Mouse (Mus musculus) embryonic stem cell, embryonic (primary cell): ENCODE results near the gene Rrad.

Experiments used
- CTCF ChIA-PET, 4 experiments: fragments of 300-600 bp in 2 of 4; fragments of 350-600 bp in 2 of 4; sonication (Branson Sonifier 250); formaldehyde crosslinking; loops; one replicate each; lab custom pipeline; 2022; ENCODE audit warnings: inconsistent platforms in 2 of 4; lab: Charles Lee
- POLR2A ChIA-PET, 4 experiments: fragments of 300-600 bp in 2 of 4; fragments of 350-600 bp in 2 of 4; sonication (Branson Sonifier 250); formaldehyde crosslinking; loops; one replicate each; lab custom pipeline; 2022; ENCODE audit warnings: antibody characterized with exemption in 4 of 4, inconsistent platforms in 1 of 4; lab: Charles Lee

Rrad gene

DNA sequence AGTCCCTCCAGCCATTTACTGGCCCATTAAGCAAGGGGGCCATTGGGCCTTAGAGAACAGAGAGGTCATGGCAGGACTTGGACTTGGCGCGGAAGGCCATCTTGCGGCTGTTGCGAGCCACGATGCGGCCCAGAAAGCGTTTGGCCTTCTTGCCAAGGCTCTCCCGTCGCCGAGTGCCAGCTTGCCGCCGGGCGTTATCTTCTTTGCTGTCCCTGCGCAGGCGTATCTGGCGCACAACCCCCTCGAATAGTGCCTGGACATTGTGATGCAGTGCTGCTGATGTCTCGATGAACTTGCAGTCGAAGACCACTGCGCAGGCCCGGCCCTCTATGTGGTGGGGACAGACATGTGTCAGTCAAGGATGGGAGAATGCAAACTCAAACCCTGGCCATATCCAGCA is 2.7 kb downstream of the Rrad start:
- POLR2A ChIA-PET = no interaction called here
- CTCF ChIA-PET = no interaction called here

GRCm38 (mm10) chr8:104627065-104627740 is 3.9 kb downstream of the Rrad start:
- CTCF ChIA-PET = interaction anchor here in 3 of 4 experiments (0.6 to 0.9 kb wide), 5 partner anchors 24 to 771 kb away, joined by 3 to 9 read pairs (median 4); no protein-coding TSS in a partner anchor
- POLR2A ChIA-PET = interaction anchor here in 1 of 4 experiments (0.5 to 0.7 kb wide), 3 partner anchors 8 to 202 kb away, joined by 3 to 4 read pairs (median 3); no protein-coding TSS in a partner anchor

DNA sequence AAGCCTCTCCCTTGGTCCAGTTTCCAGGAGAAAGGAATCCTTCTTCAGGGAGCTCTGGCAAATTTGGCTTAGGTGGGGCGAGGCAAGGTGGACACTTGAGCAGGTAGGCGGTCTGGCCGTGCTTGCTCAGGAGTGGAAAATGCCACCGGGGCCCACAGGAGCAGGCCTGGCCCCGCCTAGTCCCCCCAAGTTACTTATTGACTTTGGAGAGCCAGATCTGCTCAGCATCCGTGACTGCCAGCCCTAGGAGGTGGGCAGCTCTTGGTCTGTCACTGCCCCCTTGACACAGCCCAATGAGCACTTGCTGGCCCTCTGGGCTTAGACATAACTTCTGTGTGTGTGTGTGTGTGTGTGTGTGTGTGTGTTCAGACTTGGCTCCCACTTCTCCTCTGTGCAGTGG is 7.0 kb downstream of the Rrad start, which contains the start of gene Cdh16:
TSS of gene Cdh16 (minus strand) at position 236 of the 400 bp plus-strand sequence.
- CTCF ChIA-PET = interaction anchor here in 2 of 4 experiments (0.7 to 1.0 kb wide), 2 partner anchors 21 to 280 kb away, joined by 4 to 5 read pairs; no protein-coding TSS in a partner anchor
- POLR2A ChIA-PET = interaction anchor here in 2 of 4 experiments (0.6 to 0.9 kb wide), 3 partner anchors 18 to 664 kb away, joined by 3 to 6 read pairs (median 5); no protein-coding TSS in a partner anchor

GRCm38 (mm10) chr8:104620765-104621164 is 10.4 kb downstream of the Rrad start:
- CTCF ChIA-PET = interaction anchor here in 1 of 4 experiments (0.6 to 1.3 kb wide), 2 partner anchors 18 to 35 kb away, joined by 3 read pairs; no protein-coding TSS in a partner anchor
- POLR2A ChIA-PET = no interaction called here

GRCm38 (mm10) chr8:104613119-104613518 is 18.0 kb downstream of the Rrad start:
- ChIA-PET CTCF (interaction anchor here in 2 of 4 experiments (0.6 to 1.2 kb wide), 2 partner anchors 11 kb away, joined by 3 read pairs; no protein-coding TSS in a partner anchor), POLR2A (no interaction called here)

- CTCF ChIA-PET = interaction anchor here in 3 of 4 experiments (0.6 to 1.3 kb wide), 3 partner anchors 9 to 510 kb away, joined by 3 to 7 read pairs (median 4); no protein-coding TSS in a partner anchor
- POLR2A ChIA-PET = interaction anchor here in 1 of 4 experiments (1.1 kb wide), 1 partner anchor 8 kb away, joined by 3 read pairs; no protein-coding TSS in a partner anchor
Observed at GRCm38 (mm10) chr8:104611613-104612012, 19.5 kb downstream of the Rrad start.

DNA sequence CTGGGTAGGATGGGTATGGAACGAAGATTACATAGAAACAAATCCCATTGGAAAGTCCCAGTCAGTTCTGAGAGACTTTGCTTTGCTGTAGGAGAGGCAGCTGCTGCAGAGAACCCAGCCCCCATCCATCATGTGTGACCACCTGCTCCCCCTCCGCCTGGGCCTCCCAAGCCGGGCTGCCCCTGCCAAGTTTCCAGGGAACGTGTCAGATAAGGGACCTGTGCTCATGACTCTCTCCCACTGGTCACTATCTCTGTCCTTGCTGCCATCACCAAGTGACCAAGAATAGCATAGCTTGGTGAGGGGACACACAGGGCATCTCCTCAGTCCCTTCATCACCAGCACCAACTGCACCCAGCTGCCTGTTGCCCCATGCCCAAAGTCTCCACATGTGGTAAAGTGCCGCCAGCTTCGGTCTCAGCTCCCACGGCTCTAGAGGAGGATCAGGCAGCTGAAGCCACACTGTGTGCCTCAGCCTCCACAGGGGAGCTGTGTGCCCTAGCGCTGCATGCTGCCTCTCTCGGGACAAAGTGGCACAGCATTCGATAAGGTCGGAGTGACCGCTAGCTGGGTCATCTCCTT is 20.9 kb downstream of the Rrad start:
- ChIA-PET CTCF (interaction anchor here in 2 of 4 experiments (0.6 to 1.0 kb wide), 4 partner anchors 33 to 703 kb away, joined by 3 to 8 read pairs (median 4); no protein-coding TSS in a partner anchor), POLR2A (interaction anchor here in 1 of 4 experiments (1.2 kb wide), 1 partner anchor 8 kb away, joined by 3 read pairs; no protein-coding TSS in a partner anchor)

GRCm38 (mm10) chr8:104609222-104609621 is 21.9 kb downstream of the Rrad start:
- ChIA-PET POLR2A (interaction anchor here in 1 of 4 experiments (1.2 kb wide), 1 partner anchor 9 kb away, joined by 3 read pairs; no protein-coding TSS in a partner anchor), CTCF (interaction anchor here in 1 of 4 experiments (0.6 kb wide), 2 partner anchors 11 to 227 kb away, joined by 3 to 4 read pairs; no protein-coding TSS in a partner anchor)

GRCm38 (mm10) chr8:104607944-104608343 is 23.2 kb downstream of the Rrad start:
- ChIA-PET POLR2A (interaction anchor here in 1 of 4 experiments (0.8 kb wide), 1 partner anchor 24 kb away, joined by 3 read pairs; no protein-coding TSS in a partner anchor), CTCF (no interaction called here)

DNA sequence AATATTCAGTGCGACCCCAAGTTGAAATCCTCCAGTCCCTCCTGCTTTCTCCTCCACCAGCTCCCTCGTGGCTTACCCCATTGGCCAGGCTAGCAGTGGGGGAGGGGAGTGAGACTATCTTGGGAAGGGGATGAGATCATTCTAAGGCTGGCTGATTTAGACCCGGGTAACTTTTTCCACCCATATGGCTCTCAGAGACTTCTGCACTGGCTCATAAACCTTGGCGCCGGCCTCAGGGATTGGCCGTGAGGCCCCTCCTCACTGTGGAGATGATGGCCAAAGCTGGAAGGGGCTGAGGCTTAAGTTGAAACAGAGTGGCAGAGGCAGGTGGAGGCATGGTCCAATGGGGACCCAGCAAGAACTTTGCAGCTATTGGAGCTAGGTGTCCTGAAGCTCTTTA is 24.8 kb downstream of the Rrad start:
- ChIA-PET CTCF (no interaction called here), POLR2A (interaction anchor here in 1 of 4 experiments (0.6 kb wide), 1 partner anchor 17 kb away, joined by 5 read pairs; no protein-coding TSS in a partner anchor)

GRCm38 (mm10) chr8:104603245-104603593 is 27.9 kb downstream of the Rrad start:
- ChIA-PET POLR2A (interaction anchor here in 3 of 4 experiments (0.5 to 3.2 kb wide), 17 partner anchors 8 to 690 kb away, joined by 3 to 36 read pairs (median 3); partner anchors contain the start of genes Pdp2 (in 3 of the 3), Cdh16 (in 1 of the 3), Cklf (in 1 of the 3) and D230025D16Rik (in 1 of the 3)), CTCF (interaction anchor here (0.6 to 3.7 kb wide), 84 partner anchors 8 to 771 kb away, joined by 3 to 39 read pairs (median 4); partner anchors contain the start of genes Pdp2 (in 4 of the 4), Car7 (in 2 of the 4), Ciao2b (in 2 of the 4) and Nae1 (in 2 of the 4))

DNA sequence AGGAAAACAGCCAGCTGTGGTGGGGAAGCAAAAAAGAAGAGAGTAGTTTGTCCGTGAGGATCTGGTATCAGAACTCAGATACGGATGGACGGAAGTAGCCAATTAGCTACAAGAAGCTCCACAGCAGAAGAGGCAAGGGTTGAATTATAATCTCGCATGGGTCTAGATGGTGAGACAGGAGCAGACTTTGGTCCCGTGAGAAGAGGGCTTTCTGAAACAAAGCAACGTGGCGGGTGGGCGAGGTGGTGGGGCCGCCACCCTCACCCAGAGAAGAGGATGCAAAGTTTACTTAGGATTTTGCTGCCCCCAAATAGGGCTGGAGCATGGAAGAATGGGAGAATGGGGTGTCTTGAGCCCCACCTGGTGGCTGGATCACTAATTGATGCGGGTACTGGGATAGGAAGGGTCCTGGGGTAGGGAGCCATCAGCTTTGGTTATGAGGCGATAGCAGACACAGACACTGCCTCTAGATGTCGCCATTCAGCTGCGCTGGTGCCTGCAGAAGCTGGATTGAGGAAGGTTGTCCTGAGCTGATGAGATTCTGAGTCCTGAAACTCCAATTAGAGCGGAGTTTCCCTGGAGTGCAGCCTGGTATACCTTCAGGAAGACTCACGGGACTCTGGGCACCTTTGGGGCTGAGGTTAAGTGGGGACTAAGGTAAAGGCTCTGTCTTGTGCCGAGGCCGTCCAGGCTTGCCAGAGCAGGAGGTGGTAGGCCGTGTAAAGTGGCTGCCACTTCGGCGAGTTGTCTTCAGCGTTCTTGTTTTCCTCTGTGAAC is 28.5 kb downstream of the Rrad start:
- CTCF ChIA-PET = interaction anchor here (0.6 to 3.7 kb wide), 93 partner anchors 9 to 810 kb away, joined by 3 to 39 read pairs (median 4); partner anchors contain the start of genes Pdp2 (in 4 of the 4), Car7 (in 2 of the 4), Ciao2b (in 2 of the 4) and Nae1 (in 2 of the 4)
- POLR2A ChIA-PET = interaction anchor here (0.6 to 3.2 kb wide), 23 partner anchors 9 to 690 kb away, joined by 3 to 36 read pairs (median 4); partner anchors contain the start of genes Pdp2 (in 4 of the 4), 4931428F04Rik (in 1 of the 4), Cklf (in 1 of the 4) and D230025D16Rik (in 1 of the 4)

GRCm38 (mm10) chr8:104601941-104602371 is 29.2 kb downstream of the Rrad start:
- CTCF ChIA-PET = interaction anchor here (0.6 to 3.7 kb wide), 36 partner anchors 10 to 810 kb away, joined by 3 to 39 read pairs (median 5); partner anchors contain the start of genes Pdp2 (in 4 of the 4), Car7 (in 2 of the 4), Nae1 (in 2 of the 4) and 4931428F04Rik (in 1 of the 4)
- POLR2A ChIA-PET = interaction anchor here (0.6 to 3.2 kb wide), 18 partner anchors 9 to 691 kb away, joined by 3 to 36 read pairs (median 4); partner anchors contain the start of genes Pdp2 (in 4 of the 4), 4931428F04Rik (in 1 of the 4), Cklf (in 1 of the 4) and D230025D16Rik (in 1 of the 4)

- CTCF ChIA-PET = interaction anchor here in 3 of 4 experiments (0.5 to 3.7 kb wide), 13 partner anchors 9 to 747 kb away, joined by 3 to 39 read pairs (median 10); partner anchors contain the start of gene Pdp2 (in 3 of the 3)
- POLR2A ChIA-PET = interaction anchor here (0.7 to 3.2 kb wide), 10 partner anchors 9 to 688 kb away, joined by 3 to 36 read pairs (median 4); partner anchors contain the start of genes Pdp2 (in 4 of the 4) and 4931428F04Rik (in 1 of the 4)
Observed at GRCm38 (mm10) chr8:104601386-104601785, 29.7 kb downstream of the Rrad start.

GRCm38 (mm10) chr8:104598496-104598895 is 32.6 kb downstream of the Rrad start:
- CTCF ChIA-PET = interaction anchor here in 1 of 4 experiments (0.5 to 2.1 kb wide), 2 partner anchors 28 to 348 kb away, joined by 4 to 8 read pairs; partner anchors contain the start of gene Cklf
- POLR2A ChIA-PET = interaction anchor here in 2 of 4 experiments (0.5 to 1.3 kb wide), 5 partner anchors 8 to 1756 kb away, joined by 3 read pairs; no protein-coding TSS in a partner anchor

- CTCF ChIA-PET = interaction anchor here in 1 of 4 experiments (0.8 to 2.1 kb wide), 2 partner anchors 27 to 936 kb away, joined by 3 to 8 read pairs; no protein-coding TSS in a partner anchor
- POLR2A ChIA-PET = interaction anchor here in 2 of 4 experiments (0.6 kb wide), 2 partner anchors 38 to 349 kb away, joined by 3 read pairs; no protein-coding TSS in a partner anchor
Observed at GRCm38 (mm10) chr8:104597656-104598055, 33.5 kb downstream of the Rrad start.
